Mouse (Mus musculus): ENCODE measurements around the gene Slc4a4. TPM values are rescaled to one million over a fixed set of nuclear protein-coding genes. Genes with fewer than 3 reads are reported as not detected.

Slc4a4 gene
- total and polyA plus RNA-seq, 2 experiments: 12.0 to 30.2 TPM

- peaks cover 1% of the 10 kb centered on the region; the same call in 1 of the 2 replicates for H3K36me3 ChIP-seq (ENCODE audit: control insufficient read depth, insufficient read depth, low read length)
- no peaks in the 10 kb centered on the region for H3K27me3 ChIP-seq (ENCODE audit: control insufficient read depth, insufficient read depth, low read length)
- no peak overlapping the region for H3K27ac ChIP-seq (replicated peaks; ENCODE audit: insufficient read depth, low read depth, low read length)
- no peaks in the 10 kb centered on the region for H3K79me2 ChIP-seq (ENCODE audit: control insufficient read depth, insufficient read depth, low read length)
- TF ChIP-seq POLR2A (IDR thresholded peaks at IDR 0.05; ENCODE audit: extremely low read depth, insufficient read depth, low read length): no peak
- TF ChIP-seq CTCF (IDR thresholded peaks at IDR 0.05; ENCODE audit: low read depth, low read length): no peak
- WGBS: 75% methylated on average over 3 of the region's 3 CpGs
- no peak overlapping the region for H3K9ac ChIP-seq (ENCODE audit: low read depth, low read length)
- no peak overlapping the region for H3K4me3 ChIP-seq (ENCODE audit: insufficient read depth, low read depth, low read length)
- peak; percentile 6 for DNase-seq (ENCODE audit: extremely low read depth, low read depth, low spot score)
- H3K4me1 ChIP-seq (ENCODE audit: control insufficient read depth, insufficient read depth, low read length): peaks cover 18% of the 10 kb centered on the region
Observed at GRCm38 (mm10) chr5:89280312-89280863, 393.8 kb downstream of the Slc4a4 start.

Other genes starting within 250 kb of the Slc4a4 start
- 54.6 and 57.9 TPM in 2 replicates for gene Grsf1, start 210.6 kb upstream of the Slc4a4 start, total RNA-seq (2014; rRNA removed)
- gene Grsf1, start 210.6 kb upstream of the Slc4a4 start, polyA plus RNA-seq (2012; rRNA removed): 32.7 and 38.7 TPM in 2 replicates
- gene Mob1b, start 166.0 kb upstream of the Slc4a4 start, total RNA-seq (2014; rRNA removed): 14.4 and 17.4 TPM in 2 replicates
- 4.1 and 4.6 TPM in 2 replicates for gene Mob1b, start 166.0 kb upstream of the Slc4a4 start, polyA plus RNA-seq (2012; rRNA removed)
- gene Dck, start 121.8 kb upstream of the Slc4a4 start, total RNA-seq (2014; rRNA removed): 3.0 and 3.4 TPM in 2 replicates
- 1.2 and 1.4 TPM in 2 replicates for gene Dck, start 121.8 kb upstream of the Slc4a4 start, polyA plus RNA-seq (2012; rRNA removed)